Mouse (Mus musculus): ENCODE measurements at regions not wholly inside any gene's neighbourhood (a gene's known extent, or its start where the extent isn't known, plus 50 kb on each side); places are given as distances from the start of the nearest gene placed in this dataset.

DNA sequence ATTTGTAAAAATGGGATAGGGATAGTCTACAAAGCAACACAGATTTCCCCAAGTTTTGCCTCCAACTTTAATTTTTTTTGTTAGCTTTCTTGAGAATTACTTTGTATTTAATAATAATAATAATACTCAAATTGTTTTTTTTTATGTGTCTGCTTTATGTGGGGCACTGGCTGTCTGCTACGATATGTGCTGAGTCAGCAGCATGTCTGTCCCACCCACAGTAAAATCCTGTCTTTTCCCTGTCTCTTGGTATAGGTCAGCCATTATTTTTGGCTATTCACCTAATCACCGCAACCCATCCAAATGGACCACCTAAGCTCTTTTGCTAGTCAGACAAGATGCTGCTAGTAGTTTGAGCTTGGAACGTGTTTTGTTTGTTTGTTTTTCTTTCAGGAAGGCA lies 473.0 kb downstream of the Hs3st4 start:
- no peak for DNase-seq (ENCODE audit: low spot score)

DNA sequence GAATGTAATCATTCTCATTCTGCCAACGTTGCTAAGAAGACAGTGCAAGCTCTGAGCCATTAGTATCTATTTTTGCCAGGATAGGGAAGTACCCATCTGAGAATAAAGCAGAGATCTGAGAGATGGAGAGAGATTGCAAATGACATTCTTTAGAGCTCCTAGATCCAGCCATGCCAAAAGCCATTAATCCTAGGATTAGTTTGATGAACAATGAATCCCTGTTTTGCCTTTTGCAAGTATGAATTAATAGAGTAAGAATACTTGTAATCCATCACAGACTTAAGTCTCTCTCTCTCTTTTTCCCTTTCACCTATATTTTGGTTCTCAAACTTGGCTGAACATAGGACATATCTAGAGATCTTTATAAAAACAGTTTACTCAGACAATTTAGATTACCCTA lies 504.7 kb downstream of the Hs3st4 start:
- DNase-seq (ENCODE audit: low spot score) = no peak

DNA sequence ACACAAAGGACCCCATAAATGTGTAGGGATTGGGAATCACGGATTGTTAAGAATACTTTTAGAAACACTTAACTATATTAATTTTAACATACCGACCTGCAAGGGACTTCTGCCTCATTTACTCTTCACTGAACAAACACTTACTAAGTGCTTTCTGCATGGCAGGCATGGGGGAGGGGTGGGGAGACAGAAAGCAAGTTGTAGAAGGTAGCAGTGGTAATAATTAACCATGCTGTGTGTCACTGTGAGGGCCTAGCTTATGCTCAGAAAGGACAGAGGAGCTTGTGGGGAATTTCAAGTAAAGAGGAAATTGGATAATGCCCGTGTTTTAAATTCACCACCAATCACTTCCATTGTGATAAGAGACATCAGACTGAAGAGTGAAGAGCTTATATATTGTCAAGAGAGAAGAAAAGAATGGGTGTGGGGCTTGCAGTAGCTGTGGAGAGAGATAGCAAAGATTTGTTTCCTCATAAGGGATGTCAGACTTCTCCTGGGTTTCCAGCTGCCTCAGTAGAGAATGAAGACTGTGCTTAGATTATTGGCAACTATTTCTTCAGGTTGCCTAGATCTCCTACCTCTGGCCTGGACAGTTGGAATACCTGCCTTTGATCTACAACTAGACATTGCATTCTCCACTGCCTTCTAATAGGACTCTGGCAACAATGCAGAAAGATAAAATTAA lies 508.6 kb downstream of the Hs3st4 start:
- DNase-seq (ENCODE audit: low spot score) = no peak

DNA sequence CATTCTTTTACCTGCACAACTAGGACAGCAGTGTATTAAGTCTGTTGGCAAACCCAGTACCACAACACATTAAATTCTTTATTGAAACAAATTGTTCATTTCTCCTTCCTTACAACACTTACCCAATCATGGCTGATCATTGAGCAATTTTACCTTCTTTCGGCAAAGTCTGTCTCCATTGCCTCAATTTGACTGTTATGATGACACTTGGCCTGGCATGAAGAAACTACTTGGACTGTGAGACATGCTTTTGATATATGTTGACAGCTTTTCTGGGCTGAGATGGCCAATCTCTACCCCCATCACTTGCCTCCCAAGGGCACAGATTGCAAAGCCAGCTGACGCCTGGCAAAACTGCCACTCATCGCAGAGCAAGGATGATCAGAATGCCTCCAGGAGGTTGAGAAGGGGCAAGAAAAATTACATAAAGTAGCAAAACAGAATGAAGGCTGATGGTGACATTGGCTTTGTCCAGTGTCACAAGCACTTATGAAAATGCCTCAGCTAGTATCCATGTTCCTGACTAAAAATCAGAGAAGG lies 509.3 kb downstream of the Hs3st4 start:
- DNase-seq (ENCODE audit: low spot score) = no peak

DNA sequence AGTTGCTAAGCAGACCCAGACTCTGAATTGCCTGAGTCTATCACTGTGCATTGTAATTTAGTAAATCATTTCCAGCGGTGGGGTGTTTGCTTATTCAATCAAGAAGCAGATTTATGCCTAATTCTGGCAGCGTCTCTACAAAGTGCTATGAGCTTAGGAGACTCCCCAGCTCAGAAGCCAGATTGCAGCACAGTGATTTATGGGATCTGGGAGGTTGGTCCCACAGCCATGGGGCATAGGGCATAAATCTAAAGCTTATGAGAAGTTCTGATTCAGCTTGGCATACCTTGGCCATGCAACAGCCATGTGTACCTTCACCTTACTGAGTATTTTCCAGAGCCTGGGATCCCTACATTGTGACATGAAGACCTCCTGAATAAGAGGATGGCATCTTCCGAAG lies 518.0 kb downstream of the Hs3st4 start:
- DNase-seq (ENCODE audit: low spot score) = no peak

DNA sequence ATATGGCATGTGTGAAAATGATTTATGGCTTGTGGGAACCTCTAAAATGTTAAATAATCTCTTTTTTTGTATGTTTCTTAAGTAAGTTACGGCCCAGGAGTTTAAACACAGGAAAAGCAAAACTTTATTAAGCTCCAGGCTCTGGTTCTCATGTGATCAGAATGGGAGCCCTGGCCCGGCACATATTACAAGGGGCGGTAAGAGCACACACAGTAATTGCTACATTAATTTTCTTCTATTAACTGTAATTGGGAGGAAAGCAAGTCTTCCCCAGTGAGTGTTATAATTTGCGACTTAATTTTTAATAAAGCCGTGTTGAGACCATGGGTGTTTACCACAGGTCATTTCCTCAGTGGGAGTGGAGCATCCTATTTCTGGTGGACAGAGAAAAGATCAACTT lies 520.1 kb downstream of the Hs3st4 start:
- DNase-seq (ENCODE audit: low spot score) = no peak

DNA sequence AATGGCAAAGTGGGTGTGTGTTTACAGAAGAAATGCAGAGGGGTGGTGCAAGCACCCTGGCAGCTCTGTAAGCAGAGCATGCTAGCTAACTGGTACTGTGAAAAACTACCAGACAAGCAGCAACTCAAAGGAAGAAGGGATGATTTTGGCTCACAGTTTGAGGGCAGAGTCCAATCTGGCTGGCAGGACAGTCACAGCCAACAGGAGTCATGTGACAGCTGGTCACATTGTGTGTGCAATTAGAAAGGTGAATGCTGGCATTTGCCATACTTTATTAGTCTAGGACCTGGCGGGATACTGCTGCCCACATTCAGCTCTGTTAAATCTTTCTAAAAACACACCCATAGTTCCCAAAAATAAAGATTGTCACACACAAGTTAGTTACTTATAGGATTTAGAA lies 566.4 kb downstream of the Hs3st4 start:
- no peak for DNase-seq (ENCODE audit: low spot score)

DNA sequence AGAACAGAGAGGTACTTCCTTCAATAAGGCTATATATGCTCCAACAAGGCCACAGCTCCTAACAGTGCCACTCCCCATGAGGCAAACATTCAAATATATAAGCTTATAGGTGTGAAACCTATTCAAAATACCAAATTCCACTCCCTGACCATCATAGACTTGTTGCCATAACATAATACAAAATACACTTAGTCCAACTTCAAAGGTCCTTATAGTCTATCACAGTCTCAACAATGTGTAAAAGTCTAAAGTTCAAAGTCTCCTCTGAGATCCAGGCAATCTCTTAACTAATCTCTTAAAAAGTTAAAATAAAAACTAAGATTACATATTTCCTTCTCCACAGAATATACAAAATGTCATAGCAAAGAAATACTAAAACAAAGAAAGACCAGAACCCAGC lies 574.5 kb downstream of the Hs3st4 start:
- no peak for DNase-seq (ENCODE audit: low spot score)

DNA sequence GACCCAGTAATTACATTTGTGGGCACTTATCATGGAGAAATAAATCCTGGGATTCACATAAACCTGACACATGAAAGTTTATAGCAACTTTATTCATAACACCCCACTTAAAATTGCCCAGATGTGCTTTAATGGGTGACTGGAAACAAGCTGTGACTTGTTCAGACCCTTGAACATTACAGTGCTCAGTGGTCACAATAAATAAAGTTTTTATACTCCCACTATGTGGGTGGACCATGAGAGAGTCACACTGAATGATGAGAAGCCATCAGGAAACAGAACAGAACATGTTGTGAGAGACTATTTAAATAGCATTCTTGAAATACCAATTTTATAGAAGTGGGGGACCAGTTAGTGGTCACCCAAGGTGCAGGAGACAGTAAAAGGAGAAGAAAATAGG lies 588.1 kb downstream of the Hs3st4 start:
- no peak for DNase-seq (ENCODE audit: low spot score)

DNA sequence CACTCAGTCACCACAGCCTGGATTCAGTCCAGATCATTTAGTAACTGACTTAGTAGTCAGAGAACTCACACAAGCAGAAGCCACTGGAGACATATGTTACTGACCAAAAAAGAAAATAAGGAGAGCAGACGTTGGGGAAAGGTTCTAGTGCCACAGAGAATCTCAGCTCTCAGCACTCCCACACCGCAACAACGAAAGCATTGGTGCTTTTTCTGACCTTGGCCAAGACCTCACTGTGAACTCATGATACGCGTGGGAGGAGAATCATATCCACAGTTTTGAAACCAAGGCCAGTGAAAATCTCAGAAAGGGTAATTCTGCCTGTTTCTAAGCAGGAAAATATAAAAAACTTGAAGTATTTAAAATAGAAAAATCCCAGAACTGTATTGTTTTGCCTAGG lies 591.0 kb downstream of the Hs3st4 start:
- DNase-seq (ENCODE audit: low spot score) = no peak

DNA sequence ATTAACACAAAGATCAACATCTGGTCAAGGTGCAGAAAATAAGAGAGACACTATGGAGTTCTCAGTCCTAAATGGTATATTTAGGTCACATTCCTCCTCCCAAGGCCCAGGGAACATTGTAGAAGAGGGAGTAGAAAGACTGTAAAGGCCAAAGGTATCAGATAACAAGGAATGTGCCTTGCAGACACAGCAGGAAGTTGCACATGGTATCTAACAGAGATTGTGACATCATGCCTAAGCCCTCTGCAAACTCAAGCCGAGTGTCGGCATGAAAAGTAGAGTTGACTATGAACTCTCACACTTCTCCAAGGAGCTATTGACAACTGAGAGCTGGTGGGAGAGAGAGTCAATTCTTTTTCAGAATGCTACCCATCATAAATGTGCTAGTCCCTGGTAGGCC lies 598.7 kb downstream of the Hs3st4 start:
- DNase-seq (ENCODE audit: low spot score) = no peak

DNA sequence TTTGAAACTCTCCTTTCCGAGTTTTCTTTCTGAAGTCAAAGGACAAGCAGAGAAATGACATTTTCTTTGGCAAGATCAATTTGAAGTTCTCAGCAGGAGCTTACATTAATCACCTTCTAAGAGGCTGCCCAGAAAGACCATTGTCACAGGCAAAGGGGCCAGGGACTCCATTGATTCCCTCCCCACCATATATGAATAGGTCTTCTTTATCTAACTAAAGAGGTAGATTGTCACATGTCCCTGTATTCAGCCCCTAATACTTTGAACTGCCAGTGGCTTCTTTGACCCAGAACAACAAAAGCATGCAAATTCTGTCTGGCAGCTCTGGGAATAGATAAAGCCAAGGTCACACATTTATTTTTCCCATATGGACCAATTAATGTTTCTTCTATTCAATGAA lies 602.6 kb downstream of the Hs3st4 start:
- DNase-seq (ENCODE audit: low spot score) = no peak

DNA sequence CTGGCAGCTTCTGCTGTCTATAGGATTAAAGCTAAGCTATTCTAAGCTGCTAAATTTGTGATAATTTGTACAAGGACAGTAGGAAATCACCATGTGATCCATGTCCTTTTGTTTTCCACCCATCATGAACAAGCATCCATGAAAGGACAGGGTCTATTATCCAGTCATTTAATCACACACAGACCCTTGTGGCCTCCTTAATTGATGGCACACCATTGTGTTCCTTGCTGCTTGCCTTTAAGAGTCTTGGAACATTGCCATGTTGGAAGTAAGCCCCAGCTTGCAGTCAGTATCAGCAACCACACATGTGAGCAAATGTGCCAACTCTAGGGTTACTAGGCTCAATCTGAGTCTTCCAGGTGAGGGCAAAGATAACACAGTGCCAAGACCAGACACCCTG lies 608.7 kb downstream of the Hs3st4 start:
- no peak for DNase-seq (ENCODE audit: low spot score)

DNA sequence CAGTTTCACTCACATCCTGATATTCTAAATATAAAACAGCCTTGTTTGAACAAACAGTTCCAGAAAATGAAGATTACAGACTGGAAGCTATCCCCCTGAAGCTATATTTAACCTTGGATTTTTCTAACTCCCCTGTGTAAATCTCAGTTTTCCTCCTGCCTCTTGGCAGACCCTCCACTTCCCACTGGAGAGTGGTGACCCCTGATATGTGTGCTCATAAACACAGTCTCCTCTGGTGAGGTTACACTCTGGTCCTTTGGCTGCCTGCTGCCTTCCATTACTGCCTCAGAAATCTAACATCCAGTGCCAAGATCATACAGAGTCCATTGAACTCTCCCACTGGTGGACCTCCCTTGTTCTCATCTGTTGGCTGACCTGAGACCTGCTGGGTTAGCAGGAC lies 610.8 kb downstream of the Hs3st4 start:
- DNase-seq (ENCODE audit: low spot score) = no peak

DNA sequence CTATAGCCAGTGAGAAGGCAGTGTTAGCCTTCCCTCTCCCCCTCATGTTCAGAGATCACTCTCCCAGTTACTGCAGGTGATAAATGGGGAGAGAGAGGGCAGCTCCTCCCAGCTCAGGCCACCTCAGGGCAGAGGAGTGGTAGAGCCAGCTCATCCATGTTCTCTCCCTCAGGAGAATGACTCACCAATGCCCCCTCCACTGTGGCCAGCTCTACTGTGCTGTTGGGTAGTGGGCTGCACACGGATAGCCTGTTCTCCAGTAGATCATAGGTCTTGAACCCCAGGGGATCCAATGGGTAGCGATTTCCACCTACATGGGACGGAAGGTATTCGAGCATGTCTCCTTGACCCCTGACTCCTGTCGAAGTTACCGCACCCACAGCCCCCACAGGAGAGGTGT lies 618.1 kb downstream of the Hs3st4 start:
- no peak for DNase-seq (ENCODE audit: low spot score)

DNA sequence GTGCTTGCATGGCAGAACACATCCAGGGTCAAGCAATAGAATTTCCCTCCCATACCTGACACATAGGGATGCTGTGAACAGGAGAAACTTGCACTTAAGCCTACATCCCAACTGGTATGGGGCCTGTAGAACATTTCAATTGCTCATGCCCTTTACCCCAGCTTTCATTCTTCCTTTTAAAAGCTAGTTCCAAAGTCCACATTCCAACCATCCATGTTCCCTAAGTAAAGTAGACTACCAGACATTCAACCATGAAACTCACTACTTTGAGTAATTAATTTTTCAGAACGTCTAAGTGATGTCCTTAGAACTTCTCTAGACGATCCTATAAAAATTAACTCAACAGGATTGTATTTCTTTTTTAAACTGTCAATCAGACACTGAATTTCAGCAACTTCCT lies 621.9 kb downstream of the Hs3st4 start:
- DNase-seq (ENCODE audit: low spot score) = no peak

DNA sequence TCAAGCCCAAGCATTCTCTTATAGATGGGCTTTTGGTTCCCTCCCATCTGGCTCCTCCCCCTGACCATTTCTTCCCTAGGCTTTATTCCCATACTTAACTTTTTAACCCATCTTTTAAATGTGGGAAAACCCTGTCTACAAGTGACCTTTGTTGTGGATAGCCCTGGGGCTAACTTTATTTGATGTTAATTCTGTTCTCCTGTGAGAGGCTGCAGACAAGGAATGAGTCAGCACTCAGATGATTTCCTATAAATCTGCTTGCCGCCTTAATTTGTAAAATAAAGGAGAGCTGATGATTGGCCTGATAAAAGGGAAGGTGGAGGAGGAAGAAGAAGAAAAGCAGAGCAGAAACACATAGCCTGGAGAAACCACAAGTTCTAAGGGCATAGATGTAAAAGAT lies 623.3 kb downstream of the Hs3st4 start:
- DNase-seq (ENCODE audit: low spot score) = no peak

DNA sequence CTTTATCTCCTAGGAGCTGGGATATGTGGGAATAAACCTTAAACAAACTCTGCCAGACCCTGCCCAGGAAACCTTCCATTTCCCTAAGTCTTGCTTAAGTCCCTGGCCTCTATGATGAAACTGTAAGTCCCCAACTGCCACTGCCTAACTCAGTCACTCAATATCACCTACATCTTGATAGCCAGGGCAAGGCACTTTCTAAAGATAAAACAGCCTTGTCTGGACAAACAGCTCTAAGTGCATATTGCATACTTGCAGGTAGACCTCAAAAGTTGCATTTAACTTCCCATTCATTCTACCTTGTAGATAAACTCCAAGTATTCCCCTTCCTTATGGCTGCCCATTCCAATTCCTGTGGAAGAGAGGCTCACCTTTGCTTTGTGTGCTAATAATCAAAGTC lies 624.4 kb downstream of the Hs3st4 start:
- DNase-seq (ENCODE audit: low spot score) = no peak

DNA sequence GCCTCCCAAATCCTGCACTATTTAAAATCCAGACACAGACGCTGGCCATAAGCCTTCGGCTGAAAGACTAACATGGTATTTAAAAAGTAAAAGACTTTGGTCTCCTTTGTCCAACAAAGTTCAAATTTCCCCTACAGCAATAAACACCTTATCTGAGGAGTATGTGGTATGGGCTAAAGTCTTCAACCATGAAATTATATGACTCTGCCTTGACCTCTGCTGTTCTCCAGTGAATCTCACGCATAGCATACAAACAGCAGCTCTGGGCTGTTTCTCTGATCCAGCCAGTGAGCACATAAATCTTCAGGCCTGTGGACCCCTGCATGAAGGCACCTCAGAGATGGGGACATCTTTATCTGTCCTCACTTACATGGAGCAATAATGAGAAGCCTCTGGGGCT lies 627.8 kb downstream of the Hs3st4 start:
- DNase-seq (ENCODE audit: low spot score) = no peak

DNA sequence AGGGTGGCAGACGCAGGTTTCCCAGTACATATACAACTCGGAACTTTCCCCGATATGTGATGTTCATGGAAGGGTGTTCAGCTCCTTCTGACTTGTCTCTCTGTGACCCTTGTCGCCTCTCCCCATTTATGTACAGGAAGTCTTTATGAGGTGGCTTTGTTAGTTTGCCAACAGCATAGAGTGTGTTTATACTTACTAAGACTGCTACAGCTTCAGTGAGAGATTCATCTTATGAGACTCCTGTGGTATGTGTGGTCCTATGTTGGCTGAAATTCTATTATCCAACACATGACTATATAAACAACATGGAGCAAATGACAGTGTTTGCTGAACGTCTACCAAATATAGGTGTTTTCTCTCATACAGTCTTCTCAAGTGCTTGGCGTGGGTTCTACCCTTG lies 664.5 kb downstream of the Hs3st4 start:
- DNase-seq (ENCODE audit: low spot score) = no peak

DNA sequence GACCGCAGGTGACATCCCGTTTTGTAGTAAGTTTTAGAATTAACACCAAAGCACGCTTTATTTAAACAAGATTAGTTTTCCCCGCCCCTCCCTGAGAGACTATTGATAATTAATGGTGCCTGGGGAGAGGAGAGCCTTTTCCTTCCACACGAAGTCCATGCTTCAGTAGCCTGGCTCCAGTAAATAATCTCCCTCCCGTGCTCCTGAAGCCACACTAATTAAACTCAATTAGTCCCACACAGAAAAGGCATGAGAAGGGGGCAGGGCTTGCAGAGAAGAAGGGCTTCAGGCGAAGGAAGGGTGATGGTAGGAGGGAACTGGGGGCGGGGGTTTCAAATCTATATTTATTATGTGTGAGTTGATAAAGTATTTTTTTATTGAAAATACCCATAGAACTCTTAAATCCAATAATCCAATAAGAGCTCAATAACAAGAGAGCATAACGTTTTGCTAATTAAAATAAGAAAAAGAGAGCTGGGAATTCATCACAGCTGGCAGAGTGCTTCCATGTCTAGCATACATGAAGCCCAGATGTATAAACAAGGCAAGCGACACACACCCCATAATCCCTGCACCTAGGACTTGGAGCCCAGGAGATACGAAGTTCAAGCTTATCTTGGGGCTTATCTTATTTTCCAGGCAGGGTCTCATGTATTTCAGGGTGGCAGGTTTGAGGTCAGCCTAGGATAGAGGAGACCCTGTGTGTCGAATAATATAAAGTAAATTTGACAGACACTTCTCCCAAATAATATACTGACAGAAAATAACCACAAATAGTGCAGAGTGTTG lies 684.7 kb downstream of the Hs3st4 start:
- DNase-seq (ENCODE audit: low spot score) = no peak

DNA sequence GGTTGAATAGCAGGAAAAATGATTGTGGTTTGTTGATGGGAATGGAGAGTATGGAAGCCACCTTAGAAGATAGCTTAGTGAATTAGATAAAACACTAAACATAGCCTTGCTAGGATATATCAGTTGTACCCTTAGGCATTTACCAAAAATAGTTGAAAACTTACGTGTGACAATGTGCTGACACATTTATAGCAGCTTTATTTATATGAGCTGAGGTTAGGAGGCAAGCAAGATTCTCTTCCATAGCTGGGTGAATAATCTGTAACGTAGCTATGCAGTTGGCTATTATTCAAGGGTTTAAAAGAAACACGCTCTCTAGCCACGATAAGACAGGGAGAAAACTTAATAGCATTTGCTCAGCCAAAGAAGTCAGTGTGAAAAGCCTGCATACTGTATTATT lies 685.4 kb downstream of the Hs3st4 start:
- DNase-seq (ENCODE audit: low spot score) = no peak

DNA sequence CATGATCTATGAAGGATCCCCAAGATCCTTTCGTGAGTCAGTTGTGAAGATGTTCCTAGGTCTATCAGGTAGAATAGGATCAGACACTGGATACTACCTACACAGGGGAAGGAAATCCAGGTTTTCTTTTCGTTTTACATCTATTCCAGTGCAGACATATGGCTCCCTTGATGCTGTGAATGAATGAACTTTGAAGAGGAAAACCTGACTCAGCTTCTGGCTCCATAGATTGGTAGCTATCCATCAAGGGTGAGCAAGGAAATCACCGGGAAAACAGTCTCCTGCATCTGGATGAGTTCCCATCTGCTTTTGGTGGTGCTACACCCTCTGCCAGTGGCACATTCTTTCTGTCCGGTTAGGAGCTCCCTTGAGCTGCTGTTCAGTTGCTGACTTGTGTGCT lies 687.8 kb downstream of the Hs3st4 start:
- DNase-seq (ENCODE audit: low spot score) = no peak

DNA sequence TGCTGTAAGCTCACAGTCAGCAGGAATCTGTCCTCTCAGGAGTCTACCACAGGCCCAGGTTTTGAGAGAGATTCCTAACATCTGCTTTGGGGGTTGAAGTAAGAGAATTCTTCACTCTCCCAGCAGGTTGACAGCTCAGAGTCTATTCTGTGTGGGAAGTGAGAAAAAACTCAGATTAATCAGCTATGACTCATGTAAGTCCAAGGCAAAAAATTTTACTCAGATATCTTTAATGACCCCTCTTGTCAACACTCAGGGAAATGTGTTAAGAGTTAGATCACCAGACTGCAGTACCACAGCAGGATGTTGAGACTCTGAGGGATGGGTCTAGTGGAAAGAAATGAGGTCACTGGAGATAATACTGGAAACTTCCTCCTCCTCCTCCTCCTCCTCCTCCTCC lies 688.4 kb downstream of the Hs3st4 start:
- DNase-seq (ENCODE audit: low spot score) = no peak

Data from adipocyte (in vitro differentiated cells).